Mouse (Mus musculus) heart, embryonic 13.5 days (tissue): ENCODE measurements around the gene Kcnc4. TPM values are rescaled to one million over a fixed set of nuclear protein-coding genes. Genes with fewer than 3 reads are reported as not detected.

ENCODE experiments used
- ATAC-seq: fragments of 200-750 bp; cut with Nextera tagmentation; 2 replicates; pipeline ENCODE4 v1.8.0; 2017; ENCODE audit warnings: moderate TSS enrichment; ENCODE audit not compliant: insufficient number of reproducible peaks, low FRiP score, low TSS enrichment; ENCODE audit errors: extremely low read depth
- H3K27ac ChIP-seq: fragments of 300-500 bp; sonication (generic); replicated peaks from 2 replicates; pipeline ENCODE4 v1.5.1; 2015; ENCODE audit warnings: moderate library complexity, mild to moderate bottlenecking, inconsistent platforms
- H3K27me3 ChIP-seq: fragments of 300-500 bp; sonication (generic); replicated peaks from 2 replicates; pipeline ENCODE4 v1.6.1; 2015; ENCODE audit warnings: mild to moderate bottlenecking, inconsistent platforms
- H3K36me3 ChIP-seq: fragments of 300-500 bp; sonication (generic); 2 replicates; pipeline ENCODE4 v1.6.1; 2015; ENCODE audit warnings: mild to moderate bottlenecking, inconsistent platforms
- H3K4me1 ChIP-seq: fragments of 300-500 bp; sonication (generic); 2 replicates; pipeline ENCODE4 v1.6.1; 2015; ENCODE audit warnings: inconsistent platforms
- H3K4me2 ChIP-seq: fragments of 300-500 bp; sonication (generic); 2 replicates; pipeline ENCODE4 v1.6.1; 2015; ENCODE audit warnings: inconsistent platforms, mild to moderate bottlenecking, moderate library complexity
- H3K4me3 ChIP-seq: fragments of 300-500 bp; sonication (generic); 2 replicates; pipeline ENCODE4 v1.5.1; 2015; ENCODE audit warnings: moderate library complexity, mild to moderate bottlenecking, inconsistent platforms
- H3K9ac ChIP-seq: fragments of 300-500 bp; sonication (generic); 2 replicates; pipeline ENCODE4 v1.6.1; 2015; ENCODE audit warnings: inconsistent platforms, mild to moderate bottlenecking, moderate library complexity
- H3K9me3 ChIP-seq: fragments of 300-500 bp; sonication (generic); 2 replicates; pipeline ENCODE4 v1.6.1; 2016; ENCODE audit warnings: inconsistent platforms
- WGBS: fragments of 180-500 bp; shearing (Covaris S2); methylation state at CpG from one replicate; pipeline ENCODE4 v1.1.7; 2015; ENCODE audit warnings: mixed read lengths; 5-methylcytosine and 5-hydroxymethylcytosine counted together
- polyA plus RNA-seq: library from polyadenylated mRNA; unstranded; fragments of >200 nt; fragmentation: Nextera tagmentation; extraction: Ambion mirVana; gene quantifications from 2 replicates; pipeline ENCODE4 v1.2.1, GENCODE M21; 2015

Kcnc4 gene
- polyA plus RNA-seq, 1 experiment from 2014 or later, result 0.07 TPM

GRCm38 (mm10) chr3:107491459-107491858 is 32.1 kb upstream of the Kcnc4 start:
- Histone ChIP-seq H3K27ac (peak overlapping the region; percentile 79), H3K4me1 (peaks cover 59% of the 10 kb centered on the region), H3K9ac (no peak overlapping the region; the same call in 1 of the 2 replicates), H3K4me2 (0 out of 2 replicates have a peak overlapping the region, but pooled peaks have one; percentile 9), H3K36me3 (no peaks in the 10 kb centered on the region), H3K4me3 (no peak overlapping the region), H3K27me3 (no peaks in the 10 kb centered on the region), H3K9me3 (no peaks in the 10 kb centered on the region)
- WGBS, result 25% methylated on average over 6 of the region's 6 CpGs
- ATAC-seq, result no peak; the same call in 1 of the 2 replicates

- Histone ChIP-seq H3K4me2 (no peak overlapping the region), H3K9ac (no peak overlapping the region), H3K9me3 (no peaks in the 10 kb centered on the region), H3K4me1 (peaks cover 64% of the 10 kb centered on the region), H3K27me3 (no peaks in the 10 kb centered on the region), H3K36me3 (no peaks in the 10 kb centered on the region), H3K4me3 (no peak overlapping the region), H3K27ac (no peak overlapping the region)
- ATAC-seq, result no peak
- 33% methylated on average over 4 of the region's 4 CpGs for WGBS
Measured at GRCm38 (mm10) chr3:107488637-107489036, 29.3 kb upstream of the Kcnc4 start.

- 0 out of 2 replicates have a peak overlapping the region, but pooled peaks have one; percentile 17 for H3K27ac ChIP-seq
- peaks cover 25% of the 10 kb centered on the region for H3K4me1 ChIP-seq
- H3K4me2 ChIP-seq, result 0 out of 2 replicates have a peak overlapping the region, but pooled peaks have one; percentile 18
- no peaks in the 10 kb centered on the region for H3K27me3 ChIP-seq
- peak; percentile 46; the same call in 1 of the 2 replicates for ATAC-seq
- no peaks in the 10 kb centered on the region for H3K9me3 ChIP-seq
- H3K4me3 ChIP-seq, result no peak overlapping the region
- no peak overlapping the region for H3K9ac ChIP-seq
- H3K36me3 ChIP-seq, result no peaks in the 10 kb centered on the region
- WGBS, result 24% methylated on average over 11 of the region's 11 CpGs
Measured at GRCm38 (mm10) chr3:107483290-107483689, 23.9 kb upstream of the Kcnc4 start.

GRCm38 (mm10) chr3:107480660-107481059 is 21.3 kb upstream of the Kcnc4 start:
- Histone ChIP-seq H3K4me3 (no peak overlapping the region), H3K4me2 (no peak overlapping the region), H3K36me3 (no peaks in the 10 kb centered on the region), H3K27ac (no peak overlapping the region), H3K27me3 (no peaks in the 10 kb centered on the region), H3K9ac (no peak overlapping the region), H3K4me1 (peaks cover 17% of the 10 kb centered on the region), H3K9me3 (no peaks in the 10 kb centered on the region)
- 35% methylated on average over 3 of the region's 3 CpGs for WGBS
- ATAC-seq, result no peak

GRCm38 (mm10) chr3:107472198-107472597 is 12.8 kb upstream of the Kcnc4 start:
- no peak overlapping the region for H3K27ac ChIP-seq
- no peak overlapping the region for H3K4me3 ChIP-seq
- no peak for ATAC-seq
- H3K27me3 ChIP-seq, result peaks cover 33% of the 10 kb centered on the region
- H3K9ac ChIP-seq, result no peak overlapping the region
- no peaks in the 10 kb centered on the region for H3K4me1 ChIP-seq
- no peak overlapping the region for H3K4me2 ChIP-seq
- H3K9me3 ChIP-seq, result no peaks in the 10 kb centered on the region
- WGBS, result 42% methylated on average over 6 of the region's 6 CpGs
- H3K36me3 ChIP-seq, result no peaks in the 10 kb centered on the region

- 77% methylated on average over 4 of the region's 4 CpGs for WGBS
- Histone ChIP-seq H3K4me2 (no peak overlapping the region), H3K9me3 (no peaks in the 10 kb centered on the region), H3K27me3 (peaks cover 61% of the 10 kb centered on the region), H3K4me3 (no peak overlapping the region), H3K4me1 (no peaks in the 10 kb centered on the region), H3K27ac (no peak overlapping the region), H3K36me3 (no peaks in the 10 kb centered on the region), H3K9ac (no peak overlapping the region)
- no peak for ATAC-seq
Measured at GRCm38 (mm10) chr3:107469059-107469458, 9.7 kb upstream of the Kcnc4 start.

- H3K9me3 ChIP-seq, result no peaks in the 10 kb centered on the region
- H3K27ac ChIP-seq, result no peak overlapping the region
- no peaks in the 10 kb centered on the region for H3K4me1 ChIP-seq
- no peak overlapping the region for H3K4me3 ChIP-seq
- no peak overlapping the region for H3K9ac ChIP-seq
- 84% methylated on average over 11 of the region's 11 CpGs for WGBS
- no peak for ATAC-seq
- no peaks in the 10 kb centered on the region for H3K36me3 ChIP-seq
- peaks cover 70% of the 10 kb centered on the region for H3K27me3 ChIP-seq
- H3K4me2 ChIP-seq, result no peak overlapping the region
Measured at GRCm38 (mm10) chr3:107468106-107468505, 8.8 kb upstream of the Kcnc4 start.

GRCm38 (mm10) chr3:107466577-107466976 is 7.2 kb upstream of the Kcnc4 start:
- Histone ChIP-seq H3K4me1 (no peaks in the 10 kb centered on the region), H3K9me3 (no peaks in the 10 kb centered on the region), H3K9ac (no peak overlapping the region), H3K27me3 (peaks cover 82% of the 10 kb centered on the region), H3K36me3 (no peaks in the 10 kb centered on the region), H3K4me2 (no peak overlapping the region), H3K27ac (no peak overlapping the region), H3K4me3 (no peak overlapping the region)
- WGBS, result 2% methylated on average over 6 of the region's 6 CpGs
- no peak for ATAC-seq

GRCm38 (mm10) chr3:107462160-107462559 is 2.8 kb upstream of the Kcnc4 start:
- Histone ChIP-seq H3K4me3 (no peak overlapping the region), H3K27ac (no peak overlapping the region)
- ATAC-seq, result no peak

GRCm38 (mm10) chr3:107459773-107460431 is 550 bp upstream of the Kcnc4 start:
- under 1% methylated on average over 45 of the region's 69 CpGs for WGBS
- Histone ChIP-seq H3K27me3 (peaks cover 100% of the 10 kb centered on the region), H3K27ac (no peak overlapping the region), H3K9ac (peak overlapping the region; percentile 70), H3K36me3 (no peaks in the 10 kb centered on the region), H3K9me3 (no peaks in the 10 kb centered on the region), H3K4me1 (peaks cover 25% of the 10 kb centered on the region), H3K4me3 (peak overlapping the region; percentile 60), H3K4me2 (peak overlapping the region; percentile 94)
- ATAC-seq, result no peak

More at GRCm38 (mm10) chr3:107462160-107462559, 2.8 kb upstream of the Kcnc4 start:
- H3K36me3 ChIP-seq, result no peaks in the 10 kb centered on the region
- no peak overlapping the region for H3K9ac ChIP-seq
- peaks cover 96% of the 10 kb centered on the region for H3K27me3 ChIP-seq
- 12% methylated on average over 5 of the region's 5 CpGs for WGBS
- H3K9me3 ChIP-seq, result no peaks in the 10 kb centered on the region
- H3K4me1 ChIP-seq, result peaks cover 25% of the 10 kb centered on the region
- H3K4me2 ChIP-seq, result no peak overlapping the region

GRCm38 (mm10) chr3:107458528-107459195 is 690 bp downstream of the Kcnc4 start:
- Histone ChIP-seq H3K27me3 (peaks cover 100% of the 10 kb centered on the region), H3K36me3 (no peaks in the 10 kb centered on the region), H3K4me1 (peaks cover 25% of the 10 kb centered on the region), H3K4me2 (peak overlapping the region; percentile 94), H3K4me3 (peak overlapping the region; percentile 60), H3K9me3 (no peaks in the 10 kb centered on the region), H3K9ac (peak overlapping the region; percentile 70), H3K27ac (no peak overlapping the region)
- no peak for ATAC-seq
- WGBS, result under 1% methylated on average over 51 of the region's 51 CpGs
